Mouse (Mus musculus) heart, adult 2 months (tissue): Measurements from ENCODE around the gene Hcrtr1.

Experiments used
- CTCF ChIP-seq: fragments of 200-600 bp; IDR thresholded peaks from 2 replicates; pipeline ENCODE4 v1.8.1; 2022; ENCODE audit warnings: antibody characterized with exemption, mild to moderate bottlenecking, moderate library complexity
- POLR2A ChIP-seq: fragments of 200-500 bp; IDR thresholded peaks from 2 replicates; pipeline ENCODE4 v1.6.1; 2011; ENCODE audit warnings: mild to moderate bottlenecking, low read depth, low read length, control low read depth; ENCODE audit not compliant: insufficient read depth

GRCm38 (mm10) chr4:130133399-130133798 is 5.8 kb downstream of the Hcrtr1 start:
- no peak for TF ChIP-seq POLR2A
- TF ChIP-seq CTCF: no peak
